Mouse (Mus musculus) yolk sac, embryonic 10.5 days (tissue): ENCODE results near the gene Kcnq1.

Experiments used
- DNase-seq: peaks from one replicate; pipeline ENCODE4 v3.0.0-alpha.2; 2017; ENCODE audit warnings: low spot score

Kcnq1 gene

DNA sequence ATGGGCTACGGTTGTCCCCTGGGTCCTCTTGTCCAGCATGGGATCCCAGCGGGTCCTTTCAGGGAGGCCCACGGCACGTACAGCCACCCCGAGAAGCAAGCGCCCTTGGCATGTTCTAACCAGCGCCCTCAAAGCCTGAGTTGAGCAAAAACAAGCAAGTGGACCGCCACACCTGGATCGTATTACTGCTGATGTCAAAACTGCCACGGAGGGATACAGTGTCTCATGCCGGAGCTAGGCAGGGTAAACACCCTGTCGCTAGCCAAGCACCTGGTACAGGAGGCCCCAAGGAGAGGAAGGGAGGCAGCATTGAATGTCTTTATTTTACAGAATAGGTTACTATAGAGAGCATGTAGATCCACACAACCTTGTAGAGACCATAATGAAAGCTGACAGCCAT is 310.2 kb downstream of the Kcnq1 start:
- no peak for DNase-seq

DNA sequence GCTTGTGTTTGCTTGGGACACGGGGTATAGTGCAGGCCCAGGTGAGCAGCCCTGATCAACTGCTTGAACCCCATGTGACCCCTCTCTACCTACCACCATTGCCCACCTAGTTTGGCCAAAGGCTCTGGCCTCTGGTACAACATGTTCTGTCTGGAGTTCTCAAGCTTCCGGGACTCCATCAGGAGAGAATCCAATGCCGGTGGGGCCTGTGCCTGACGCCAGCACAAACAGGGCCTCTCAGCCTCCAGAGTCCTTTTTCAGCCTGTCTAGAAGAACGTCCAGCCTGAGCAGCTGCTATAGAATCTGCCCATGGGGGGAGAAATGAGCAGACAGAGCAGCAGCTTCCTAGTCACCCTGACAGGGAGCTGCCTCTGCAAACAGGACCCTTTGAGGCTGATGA is 311.7 kb downstream of the Kcnq1 start:
- no peak for DNase-seq

DNA sequence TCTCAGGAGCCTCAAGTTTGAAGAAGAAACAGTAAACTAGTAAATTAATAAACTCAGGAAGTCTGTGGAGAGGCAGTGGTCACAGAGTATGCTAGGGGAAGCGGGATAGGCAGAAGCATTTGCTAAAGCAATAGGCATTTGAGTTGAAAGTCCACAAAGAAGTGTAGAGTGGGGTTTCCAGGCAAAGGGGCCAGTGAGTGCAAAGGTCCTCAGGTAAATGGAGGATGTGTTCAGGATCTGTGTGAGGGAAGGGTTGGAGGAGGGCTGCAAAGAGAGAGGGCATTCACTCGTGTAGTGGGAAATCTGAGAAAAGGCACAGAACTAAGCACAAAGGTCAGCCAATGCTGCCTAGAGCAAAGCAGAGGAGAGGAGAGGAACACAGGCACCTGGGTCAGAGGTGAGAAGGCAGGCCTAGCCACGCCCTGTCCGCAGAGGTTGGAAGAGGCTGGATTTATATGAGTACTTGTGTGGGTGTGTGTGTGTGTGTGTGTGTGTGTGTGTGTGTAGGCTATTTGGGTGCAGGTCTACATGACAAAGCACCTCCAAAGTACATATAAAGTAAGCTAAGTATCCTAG is 313.5 kb downstream of the Kcnq1 start:
- peak; percentile 69 for DNase-seq

DNA sequence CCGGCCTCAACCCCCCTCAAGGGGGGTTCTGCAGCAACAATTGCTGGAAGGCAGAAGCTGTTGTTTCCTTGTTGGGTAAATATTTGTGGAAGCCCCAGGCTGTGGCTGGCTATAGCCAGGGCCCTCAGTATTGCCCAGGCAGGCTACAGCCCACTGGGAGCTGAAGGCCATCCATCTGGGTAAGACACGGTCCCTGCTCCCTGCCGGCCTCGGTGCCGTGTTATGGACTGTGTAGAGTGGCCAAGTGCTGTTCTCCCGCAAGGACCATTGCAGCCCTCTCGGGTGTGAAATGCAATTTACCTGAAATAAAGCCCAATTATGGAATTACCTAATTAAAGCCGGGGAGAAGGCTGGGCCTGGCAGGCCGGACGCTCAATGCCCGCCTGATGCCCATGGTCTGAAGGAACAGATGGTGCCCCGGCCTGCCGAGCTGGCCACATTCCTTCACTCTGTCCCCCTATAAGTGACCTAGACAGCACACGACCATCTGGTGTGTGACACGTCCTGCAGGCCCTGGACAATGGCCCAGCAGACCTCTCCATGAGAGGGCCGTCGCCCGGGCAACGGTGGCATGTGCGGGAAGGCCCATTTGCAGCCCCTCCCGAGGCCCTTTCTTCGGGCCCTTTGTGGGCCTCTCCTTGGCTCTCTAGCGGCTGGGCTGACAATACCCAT is 322.1 kb downstream of the Kcnq1 start:
- DNase-seq: no peak

DNA sequence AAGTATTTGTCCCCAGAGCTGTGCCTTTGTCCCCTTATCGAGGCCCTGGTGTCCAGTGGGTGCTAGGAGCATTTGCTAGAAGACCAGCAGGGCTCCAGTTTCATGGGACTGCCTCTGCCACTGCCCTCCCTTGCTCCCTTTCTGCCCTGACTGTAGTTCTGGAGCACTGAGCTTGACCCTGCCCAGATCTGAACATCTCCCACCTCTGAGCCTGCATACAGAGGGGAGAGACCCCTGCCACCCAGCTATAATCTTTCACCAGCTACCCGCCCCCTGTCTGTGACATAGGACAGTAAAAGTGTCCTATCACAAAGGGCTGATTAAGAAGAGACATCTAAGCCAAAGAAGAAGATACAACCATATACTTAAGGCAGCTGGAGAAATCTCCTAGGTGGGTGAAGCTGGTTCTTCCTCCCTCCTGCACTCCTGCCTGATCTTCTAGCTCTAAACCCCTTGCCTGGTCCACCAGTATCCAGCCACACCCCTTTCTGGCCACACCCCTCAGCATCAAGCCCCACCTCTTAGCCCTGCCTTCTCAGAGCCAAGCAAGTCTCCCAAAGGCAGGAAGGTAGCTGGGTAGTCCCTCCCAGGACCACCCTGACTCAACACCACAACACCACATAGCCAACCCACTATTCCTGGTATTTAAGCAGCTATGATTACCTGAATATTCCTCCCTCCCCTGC is 322.8 kb downstream of the Kcnq1 start:
- DNase-seq: no peak

DNA sequence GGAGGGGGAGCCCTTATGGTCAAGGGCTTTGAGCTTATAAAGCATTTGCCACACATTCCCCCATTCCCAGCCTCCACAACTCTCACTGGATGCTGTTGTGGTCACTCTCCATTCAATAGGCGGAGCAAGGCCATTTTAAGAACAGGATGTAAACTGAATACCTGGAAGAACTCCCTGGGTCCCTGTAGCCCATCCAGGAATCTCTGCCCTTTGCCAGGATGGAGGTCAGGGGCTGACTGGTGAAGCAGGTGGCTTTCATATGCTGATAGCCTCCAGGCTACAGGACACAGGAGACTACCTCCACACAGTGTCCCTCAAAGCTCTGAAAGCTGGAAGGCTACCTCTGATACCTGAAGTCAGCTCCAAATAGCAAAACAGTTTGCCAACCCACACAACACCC is 326.5 kb downstream of the Kcnq1 start:
- DNase-seq: no peak

DNA sequence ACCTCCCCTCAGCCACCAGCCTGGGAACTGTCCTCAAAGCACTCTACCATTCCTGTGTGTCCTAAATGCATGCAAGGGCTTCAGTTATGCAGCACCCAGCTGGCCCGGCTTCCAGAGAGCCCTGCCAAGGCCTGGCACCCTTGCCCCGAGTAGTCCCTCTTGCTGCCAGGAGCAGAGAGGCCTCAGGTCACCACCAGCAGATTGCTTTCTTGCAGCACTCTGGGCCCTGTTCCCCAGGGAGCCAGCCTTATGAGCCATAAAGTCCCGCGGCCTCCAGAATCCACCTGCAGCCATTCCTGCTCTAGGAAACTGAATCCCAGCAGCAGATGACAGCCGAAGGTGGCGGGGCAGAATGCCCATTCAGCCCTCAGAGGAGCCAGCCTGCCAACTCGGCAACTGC is 327.2 kb downstream of the Kcnq1 start:
- DNase-seq: no peak

DNA sequence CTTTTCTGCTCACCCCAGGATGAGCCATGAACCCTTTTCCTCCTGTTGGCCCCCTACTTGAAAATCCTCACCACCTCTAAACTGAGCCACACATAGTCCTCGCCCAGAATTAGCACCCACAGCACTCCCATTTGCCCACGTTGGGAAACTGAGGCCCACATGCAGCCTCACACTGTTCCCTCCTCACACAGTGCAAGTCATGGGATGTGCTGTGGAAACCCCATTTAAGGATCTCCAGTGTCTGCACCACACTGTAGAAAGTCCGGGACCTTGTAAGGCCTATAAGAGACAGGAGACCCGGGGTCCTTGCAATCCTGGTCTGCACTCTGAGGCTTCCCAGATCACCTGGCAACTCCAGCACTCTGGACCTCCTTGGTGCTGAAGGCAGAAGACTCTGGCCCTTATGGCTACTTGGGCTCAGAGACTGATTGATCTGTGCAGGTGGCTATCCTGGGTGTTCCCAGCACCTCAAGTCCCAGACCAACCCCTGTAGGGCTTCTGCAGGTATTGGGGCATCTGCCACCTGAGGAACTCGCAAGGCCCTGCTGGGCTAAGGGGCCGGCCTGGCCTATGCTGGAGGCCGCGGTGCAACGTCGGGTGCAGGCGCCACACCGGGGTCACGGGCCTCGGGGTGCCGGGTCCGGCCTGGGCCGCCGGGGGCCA is 331.2 kb downstream of the Kcnq1 start:
- no peak for DNase-seq

DNA sequence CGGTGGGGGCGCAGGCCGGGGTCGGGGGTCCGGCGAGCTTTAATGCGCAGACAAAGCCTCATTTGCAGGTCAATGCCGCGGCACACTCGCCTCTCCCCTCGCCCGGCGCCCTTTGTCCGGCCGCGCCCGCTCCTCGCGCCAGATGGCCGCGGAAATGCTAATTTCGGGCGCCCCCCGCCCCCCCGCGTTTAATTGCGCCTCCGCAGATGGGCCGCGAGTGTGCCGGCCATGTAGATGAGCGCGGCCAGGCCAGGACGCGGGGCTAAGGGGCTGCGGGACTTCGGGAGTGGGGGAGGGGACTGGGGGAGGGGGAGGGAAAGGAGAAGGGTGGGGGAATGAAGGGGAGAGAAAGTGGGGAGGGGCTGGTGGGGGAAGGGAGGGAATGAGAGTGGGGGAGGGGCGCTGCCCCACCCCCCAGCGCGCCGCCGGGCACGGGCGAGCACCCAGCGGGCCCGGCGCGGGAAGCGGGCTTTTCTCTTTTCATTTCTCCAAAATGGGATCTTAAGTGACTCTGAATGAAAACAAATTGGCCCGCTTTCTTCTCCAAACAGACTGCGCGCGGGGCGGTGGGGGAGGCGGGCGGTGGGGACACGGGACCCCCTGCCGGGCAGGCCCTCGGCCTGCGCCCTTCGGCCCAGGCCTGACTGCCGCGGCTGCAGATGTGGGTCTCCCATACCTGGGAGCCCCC is 331.9 kb downstream of the Kcnq1 start:
- DNase-seq: peak; percentile 41

DNA sequence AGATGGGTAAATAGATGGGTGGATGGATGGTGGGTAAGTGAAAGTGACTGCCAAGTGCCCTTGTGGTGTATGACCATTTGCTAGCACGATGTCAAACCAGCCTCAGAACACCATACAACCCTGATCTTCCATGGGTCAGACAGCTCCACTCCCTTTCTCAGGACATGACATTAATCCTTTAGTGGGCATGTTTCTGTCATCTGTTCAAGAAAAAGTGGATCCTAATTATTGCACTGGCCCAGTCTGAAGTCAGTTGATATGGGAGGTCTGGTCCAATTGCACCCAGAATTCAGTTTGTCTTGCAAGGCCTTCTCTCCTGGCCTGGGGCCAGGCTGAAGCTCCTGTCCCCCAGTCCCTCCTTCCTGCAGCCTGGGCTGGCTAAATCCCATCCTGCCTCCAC is 332.8 kb downstream of the Kcnq1 start:
- DNase-seq: no peak

DNA sequence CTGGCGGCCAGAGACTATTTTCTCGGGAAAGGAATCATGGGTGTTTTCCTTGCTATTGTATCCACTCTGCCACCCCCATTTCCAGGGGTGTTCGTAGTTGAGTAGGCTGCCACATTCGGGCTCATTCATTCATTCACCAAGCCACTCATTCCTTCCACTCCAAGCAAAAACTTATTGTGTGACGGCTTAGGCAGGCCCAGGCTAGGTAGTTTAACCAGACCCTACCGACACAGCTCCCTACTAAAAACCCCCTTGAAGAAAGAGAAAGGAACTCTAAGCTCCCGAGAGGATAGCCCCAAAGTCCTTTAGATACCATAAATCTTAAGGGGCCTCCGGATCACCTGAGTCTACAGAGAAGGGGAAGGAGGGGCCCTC is 338.4 kb downstream of the Kcnq1 start:
- no peak for DNase-seq

DNA sequence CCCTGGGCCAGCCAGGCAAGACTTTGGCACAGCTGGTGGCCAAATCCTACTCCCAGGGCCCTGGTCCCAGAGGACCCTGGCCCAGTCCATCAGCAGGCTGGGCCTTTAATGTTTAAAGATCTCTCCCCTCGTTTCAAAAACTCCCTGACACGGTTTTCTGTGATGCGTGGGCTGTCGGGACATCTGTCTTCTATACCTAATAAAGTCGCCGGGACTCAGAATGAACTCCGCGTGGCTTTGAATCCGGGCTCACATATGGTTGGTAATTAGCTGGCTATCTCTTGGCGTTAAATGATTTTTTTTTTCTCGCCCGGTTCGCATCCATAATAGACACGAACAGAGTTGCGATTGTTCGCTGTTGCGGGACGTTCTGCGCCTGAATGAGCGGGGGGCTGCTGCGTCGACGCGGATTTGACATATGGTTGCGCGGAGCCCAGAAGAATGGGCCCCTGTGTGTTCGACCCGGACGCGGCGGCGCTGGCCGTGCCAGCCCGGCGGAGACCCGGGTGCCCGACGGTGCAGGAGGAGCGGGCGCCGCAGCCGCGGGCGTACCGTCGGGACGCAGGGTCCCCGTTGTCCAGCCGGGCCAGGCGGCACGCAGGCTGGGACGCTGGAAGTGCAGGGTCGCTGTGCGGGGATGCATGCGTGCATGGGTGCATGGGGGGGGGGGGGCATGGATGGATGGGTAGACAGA is 338.9 kb downstream of the Kcnq1 start:
- no peak for DNase-seq

DNA sequence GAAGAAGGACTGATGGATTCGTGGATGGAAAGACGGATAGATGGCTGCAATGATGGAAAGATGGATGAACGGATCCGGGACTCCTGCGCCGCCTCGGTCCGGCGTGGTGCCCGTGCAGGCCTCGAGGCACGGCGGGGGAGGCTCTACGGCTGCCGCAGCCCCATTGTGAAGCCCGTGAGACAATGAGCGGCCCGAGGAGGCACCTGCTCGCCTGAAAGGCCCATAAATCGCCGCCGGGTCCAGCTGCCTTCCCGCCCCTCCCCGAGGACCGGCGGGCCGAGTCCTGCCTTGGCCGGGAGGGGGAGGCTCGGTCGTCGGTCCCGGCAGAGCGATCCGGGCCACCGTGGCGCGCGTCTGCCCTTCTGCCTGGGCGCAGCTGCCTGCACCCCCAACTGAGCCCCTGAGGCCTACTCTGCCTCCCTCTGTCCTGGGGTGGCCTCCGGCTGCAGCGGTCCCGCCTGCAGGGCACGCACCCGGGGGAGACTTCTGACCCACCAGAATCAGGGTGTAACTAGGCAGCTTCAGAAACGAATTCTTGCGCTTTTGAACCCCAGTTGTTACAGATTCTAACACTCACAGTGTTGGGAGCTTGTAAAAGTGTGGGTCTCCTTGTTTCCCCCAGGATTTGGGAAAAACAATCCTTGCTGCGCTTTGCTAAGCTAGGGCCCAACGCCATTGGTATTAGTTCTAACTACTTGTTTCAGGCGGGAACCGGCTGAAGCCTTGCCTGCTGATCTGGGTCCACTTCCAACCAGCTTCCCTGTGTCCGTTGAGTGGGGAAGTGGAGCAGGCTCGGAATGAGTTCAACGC is 339.7 kb downstream of the Kcnq1 start:
- no peak for DNase-seq

DNA sequence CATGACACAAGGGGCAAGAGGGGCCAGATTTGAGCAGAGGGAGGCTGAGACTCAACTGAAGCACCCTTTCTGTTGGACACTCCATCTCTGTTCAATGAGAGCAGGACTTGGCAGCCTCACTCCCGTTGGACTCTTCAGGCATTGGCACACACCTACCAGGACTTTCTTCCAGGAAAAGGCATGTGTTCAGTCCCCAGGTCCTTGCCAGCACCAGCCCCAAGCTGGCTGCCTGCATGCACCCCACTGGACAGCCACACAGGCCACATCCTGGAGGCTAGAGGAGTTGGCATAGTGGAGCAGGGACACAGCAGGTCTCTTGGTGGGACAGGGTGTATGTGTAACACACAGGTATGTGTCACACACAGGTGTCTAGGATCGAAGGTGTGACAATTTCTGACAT is 341.0 kb downstream of the Kcnq1 start:
- no peak for DNase-seq

DNA sequence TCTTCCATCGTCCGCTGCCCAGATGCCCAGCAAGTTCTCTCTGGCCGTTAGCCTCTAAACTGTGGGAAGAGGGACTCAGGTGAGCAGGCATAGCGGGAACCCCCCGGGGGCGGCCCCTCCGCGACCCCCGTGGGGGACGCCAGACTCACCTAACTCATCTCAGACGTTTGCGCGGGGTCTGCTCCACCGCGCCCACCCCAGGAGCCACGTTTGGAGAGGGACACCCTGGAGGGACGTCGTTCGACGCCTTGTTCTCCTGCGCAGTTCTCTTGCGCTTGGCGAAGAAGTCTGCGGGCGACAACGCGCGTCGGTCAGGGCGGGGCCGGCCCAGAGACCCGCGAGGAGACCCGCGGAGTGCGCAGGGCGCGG is 352.8 kb downstream of the Kcnq1 start:
- DNase-seq: no peak

DNA sequence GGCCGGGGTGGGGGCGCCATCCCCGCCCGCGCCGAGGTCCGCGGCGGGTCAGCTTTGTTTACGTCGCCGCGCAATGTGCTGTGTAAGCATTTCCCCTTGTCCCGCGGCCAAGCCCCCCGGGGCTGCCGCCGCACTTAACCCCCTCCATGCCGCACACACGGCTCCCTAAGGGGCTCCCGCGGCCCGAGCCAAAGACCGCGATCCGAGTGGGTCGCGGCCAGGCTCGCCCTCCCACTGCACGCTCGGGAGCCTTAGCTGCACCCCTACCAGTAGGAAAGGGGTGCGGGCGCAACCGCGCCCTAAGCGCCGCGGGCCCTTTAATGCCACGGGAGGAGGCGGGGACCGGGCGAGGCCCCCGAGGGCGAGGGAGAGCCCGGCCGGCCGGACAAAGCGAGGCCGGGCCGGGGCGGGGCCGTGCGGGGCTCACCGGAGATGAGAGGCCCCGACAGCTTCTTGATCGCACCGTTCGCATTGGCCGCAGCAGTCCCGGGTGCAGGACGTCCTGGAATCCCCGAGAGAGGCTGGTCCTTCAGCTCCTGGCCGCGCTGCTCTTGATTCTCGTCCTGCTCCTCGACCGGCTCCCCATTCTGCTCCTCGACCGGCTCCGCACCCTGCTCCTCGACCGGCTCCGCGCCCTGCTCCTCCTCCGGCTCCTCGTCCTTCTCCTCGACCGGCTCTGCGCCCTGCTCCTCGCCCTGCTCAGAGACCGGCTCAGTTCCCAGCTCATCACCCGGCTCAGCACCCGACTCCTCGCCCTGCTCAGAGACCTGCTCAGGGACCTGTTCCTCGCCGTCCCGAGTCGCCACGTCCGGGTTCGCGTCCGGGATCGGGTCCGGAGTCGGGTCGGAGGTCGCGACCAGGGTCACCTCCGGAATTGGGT is 353.4 kb downstream of the Kcnq1 start:
- DNase-seq: no peak

DNA sequence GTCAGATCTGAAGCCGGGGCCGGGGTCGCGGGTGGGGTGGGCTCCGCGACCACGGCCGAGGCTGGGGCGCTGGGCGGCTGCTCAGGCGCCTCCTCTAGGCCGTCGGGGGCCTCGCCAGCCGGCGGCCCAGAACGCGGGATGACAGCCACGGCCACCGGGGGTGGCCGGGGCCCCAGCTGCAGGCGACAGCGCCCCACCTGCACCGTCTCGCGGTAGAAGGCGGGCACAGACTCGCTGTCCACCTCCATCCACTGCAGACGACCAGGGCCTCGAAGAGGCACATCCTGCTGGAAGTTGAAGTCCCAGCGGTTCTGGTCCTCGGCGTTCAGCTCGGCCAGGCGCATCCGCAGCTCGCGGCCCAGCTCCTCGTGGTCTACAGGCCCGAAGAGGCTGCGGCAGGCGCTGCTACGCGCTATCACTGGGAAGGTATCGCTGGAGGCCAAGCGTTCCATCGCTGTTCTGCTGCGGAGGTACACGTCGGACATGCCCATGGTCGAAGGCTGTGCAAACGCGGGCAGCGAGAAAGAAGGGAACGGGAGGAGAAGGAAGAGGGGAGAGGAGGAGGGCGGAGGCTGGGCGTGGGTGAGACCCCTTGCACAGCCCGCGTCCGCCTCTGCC is 354.2 kb downstream of the Kcnq1 start:
- DNase-seq: no peak

DNA sequence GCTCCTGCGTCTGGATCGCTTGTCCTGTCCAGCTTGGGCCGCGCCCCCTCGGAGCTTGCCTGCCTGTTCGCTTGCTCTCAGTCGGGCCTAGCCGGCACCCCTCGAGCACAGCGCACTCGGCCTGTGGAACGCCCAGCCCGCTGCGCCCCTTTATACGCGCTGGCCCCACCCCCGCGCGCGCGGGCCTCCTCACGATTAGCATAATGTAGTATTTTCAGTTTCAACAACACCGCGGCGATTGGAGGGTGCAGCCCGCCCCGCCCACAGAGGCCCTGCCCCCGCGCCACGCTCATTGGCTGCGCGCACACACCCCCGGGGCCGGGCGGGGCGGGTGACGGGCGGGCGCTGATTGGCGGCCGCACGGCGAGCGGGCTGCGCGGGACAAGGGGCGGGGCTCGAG is 354.7 kb downstream of the Kcnq1 start, which contains the start of gene Cdkn1c:
Gene Cdkn1c, minus strand, starts transcription at position 177 of the 400 bp plus-strand sequence.
- peak; percentile 93 for DNase-seq

DNA sequence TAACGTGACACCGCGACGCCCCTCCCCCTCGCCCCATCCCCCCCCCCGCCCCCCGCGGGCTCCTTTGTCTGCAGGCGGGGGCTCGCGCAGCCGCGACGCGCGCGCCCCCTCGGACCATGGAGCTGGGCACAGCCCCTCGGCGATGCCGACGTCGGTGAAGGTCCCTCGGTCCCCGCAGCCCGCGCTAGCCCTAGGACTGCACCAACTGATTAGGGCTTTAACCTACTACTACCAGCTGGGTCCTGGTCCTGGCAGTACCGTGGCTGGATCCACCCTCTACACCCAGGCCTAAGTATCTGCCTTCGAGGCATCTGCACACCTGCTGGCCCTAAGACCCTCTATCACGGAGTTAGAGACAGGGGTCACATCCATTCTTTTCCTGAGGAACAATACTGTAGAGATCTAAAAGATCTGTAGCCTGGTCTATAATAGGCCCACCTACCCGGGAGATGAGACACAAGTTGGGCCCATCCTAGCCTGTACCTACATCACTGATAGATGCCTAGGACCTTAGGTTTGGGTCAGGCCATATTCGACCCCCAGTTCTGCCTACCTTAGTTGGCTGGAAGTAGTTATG is 355.2 kb downstream of the Kcnq1 start:
- DNase-seq: peak; percentile 65
